Mouse (Mus musculus) liver, adult 2 months (tissue): ENCODE measurements around the gene Grk5. TPM values are rescaled to one million over a fixed set of nuclear protein-coding genes. Genes with fewer than 3 reads are reported as not detected.
A peak's percentile ranks its signal among the peaks of the same experiment; 100 is the strongest.

Source experiments
- DNase-seq: peaks from one replicate; pipeline ENCODE4 v3.0.0-alpha.2; 2011; ENCODE audit warnings: low read depth, low spot score; ENCODE audit errors: extremely low read depth
- H3K27ac ChIP-seq: fragments of 200-500 bp; replicated peaks from 2 replicates; pipeline ENCODE4 v1.5.1; 2012; ENCODE audit warnings: low read depth, mild to moderate bottlenecking, control low read depth, inconsistent platforms, low read length; ENCODE audit not compliant: insufficient read depth
- H3K27me3 ChIP-seq: fragments of 200-500 bp; 2 replicates; pipeline ENCODE4 v1.6.1; 2012; ENCODE audit warnings: mild to moderate bottlenecking, moderate library complexity, low read length, inconsistent platforms; ENCODE audit not compliant: control insufficient read depth, insufficient read depth
- H3K36me3 ChIP-seq: fragments of 200-500 bp; 2 replicates; pipeline ENCODE4 v1.6.1; 2012; ENCODE audit warnings: low read length, inconsistent platforms; ENCODE audit not compliant: control insufficient read depth, insufficient read depth
- H3K4me1 ChIP-seq: fragments of 200-500 bp; 2 replicates; pipeline ENCODE4 v1.6.1; 2011; ENCODE audit warnings: low read length; ENCODE audit not compliant: control insufficient read depth, insufficient read depth
- H3K4me3 ChIP-seq: fragments of 200-500 bp; 2 replicates; pipeline ENCODE4 v1.5.1; 2011; ENCODE audit warnings: low read depth, mild to moderate bottlenecking, control low read depth, low read length, moderate library complexity; ENCODE audit not compliant: insufficient read depth
- H3K79me2 ChIP-seq: fragments of 200-500 bp; 2 replicates; pipeline ENCODE4 v1.6.1; 2012; ENCODE audit warnings: inconsistent platforms, mild to moderate bottlenecking, low read length, moderate library complexity; ENCODE audit not compliant: control insufficient read depth, insufficient read depth
- H3K9ac ChIP-seq: fragments of 200-500 bp; 2 replicates; pipeline ENCODE4 v1.6.1; 2012; ENCODE audit warnings: low read depth, mild to moderate bottlenecking, control low read depth, inconsistent platforms, low read length
- CTCF ChIP-seq: fragments of 200-500 bp; IDR thresholded peaks from 2 replicates; pipeline ENCODE4 v1.5.1; 2011; ENCODE audit warnings: low read depth, low read length, control low read depth
- POLR2A ChIP-seq: fragments of 200-500 bp; IDR thresholded peaks from 2 replicates; pipeline ENCODE4 v1.6.1; 2011; ENCODE audit warnings: low read length, control low read depth; ENCODE audit not compliant: insufficient read depth; ENCODE audit errors: extremely low read depth
- WGBS: fragments of 180-500 bp; shearing (Covaris S2); methylation state at CpG from one replicate; pipeline ENCODE4 v1.1.7; 2018; 5-methylcytosine and 5-hydroxymethylcytosine counted together
- polyA plus RNA-seq: library from polyadenylated mRNA; depleted of rRNA; stranded (reverse); fragments of >200 nt; gene quantifications from 2 replicates; pipeline ENCODE4 v1.2.3, GENCODE M21; 2012
- total RNA-seq: library from RNA; depleted of rRNA; stranded (reverse); fragments of >200 nt; gene quantifications from 2 replicates; pipeline ENCODE4 v1.2.3, GENCODE M21; 2014

Grk5 gene
- total and polyA plus RNA-seq, 2 experiments = 0.48 to 2.2 TPM

DNA sequence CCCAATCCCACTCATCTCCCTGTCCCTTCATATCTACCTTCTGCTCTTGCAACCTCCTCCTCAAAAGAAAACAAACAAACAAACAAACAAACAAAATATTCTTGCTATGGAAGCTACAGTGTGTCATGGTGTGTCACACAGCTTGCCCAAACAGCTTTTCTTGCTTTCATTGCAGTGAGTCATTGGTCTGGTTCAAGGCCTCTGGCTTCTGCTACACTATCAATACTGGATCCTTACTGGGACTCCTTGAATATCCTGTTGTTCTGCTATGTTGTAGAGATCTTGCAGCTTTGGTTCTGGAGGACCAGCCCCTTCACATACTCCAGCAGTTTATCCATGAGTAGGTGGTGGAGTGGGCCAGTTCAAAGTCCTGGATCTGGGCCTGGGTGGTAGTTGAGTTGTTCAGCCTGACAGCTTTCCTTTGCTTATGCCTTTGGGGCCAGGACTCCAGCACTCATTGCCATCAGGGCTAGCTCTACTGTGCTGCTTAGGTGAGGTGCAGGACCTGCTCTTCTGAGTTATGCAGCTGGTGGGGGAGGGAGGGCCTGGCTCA is 66.7 kb downstream of the Grk5 start:
- no peaks in the 10 kb centered on the region for H3K36me3 ChIP-seq
- no peaks in the 10 kb centered on the region for H3K27me3 ChIP-seq
- no peak overlapping the region for H3K27ac ChIP-seq
- DNase-seq = no peak
- no peaks in the 10 kb centered on the region for H3K79me2 ChIP-seq
- no peak overlapping the region for H3K4me3 ChIP-seq
- no peak overlapping the region for H3K9ac ChIP-seq
- TF ChIP-seq POLR2A (no peak), CTCF (no peak)
- peaks cover 5% of the 10 kb centered on the region; the same call in 1 of the 2 replicates for H3K4me1 ChIP-seq

DNA sequence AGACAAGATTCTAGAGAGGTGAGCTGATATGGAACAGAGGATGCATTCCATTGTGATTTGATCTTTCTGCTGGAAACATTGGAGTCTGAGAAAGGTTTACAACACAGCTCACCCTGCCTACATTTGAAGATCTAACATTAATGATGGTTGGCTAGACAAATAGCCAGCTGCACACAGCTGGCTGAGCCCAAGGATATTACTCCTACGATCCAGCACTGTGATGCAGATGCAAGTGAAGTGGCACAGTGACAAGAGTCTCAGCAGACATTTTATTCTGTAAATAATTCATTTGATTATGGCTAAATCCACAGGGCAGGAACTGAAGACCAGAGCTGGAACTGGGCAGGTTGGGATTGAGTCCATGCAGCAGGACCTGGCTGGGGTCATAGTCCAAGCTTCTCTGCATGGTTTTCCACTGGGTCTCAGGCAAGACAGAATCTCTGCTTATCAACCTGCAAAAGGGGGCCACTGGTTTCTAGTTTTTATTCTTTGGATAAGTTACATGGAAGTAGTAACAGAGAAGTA is 70.2 kb downstream of the Grk5 start:
- Histone ChIP-seq H3K27me3 (no peaks in the 10 kb centered on the region), H3K9ac (no peak overlapping the region), H3K27ac (peak overlapping the region; percentile 53), H3K79me2 (peaks cover 6% of the 10 kb centered on the region; the same call in 1 of the 2 replicates), H3K4me3 (no peak overlapping the region), H3K4me1 (peaks cover 5% of the 10 kb centered on the region; the same call in 1 of the 2 replicates), H3K36me3 (no peaks in the 10 kb centered on the region)
- no peak for TF ChIP-seq POLR2A
- no peak for TF ChIP-seq CTCF
- WGBS = 15% methylated on average over 1 of the region's 1 CpGs
- peak; percentile 90 for DNase-seq

- Histone ChIP-seq H3K79me2 (peaks cover 6% of the 10 kb centered on the region; the same call in 1 of the 2 replicates), H3K36me3 (no peaks in the 10 kb centered on the region), H3K9ac (no peak overlapping the region), H3K27me3 (no peaks in the 10 kb centered on the region), H3K4me3 (no peak overlapping the region), H3K4me1 (peaks cover 5% of the 10 kb centered on the region; the same call in 1 of the 2 replicates), H3K27ac (no peak overlapping the region)
- 89% methylated on average over 7 of the region's 7 CpGs for WGBS
- TF ChIP-seq POLR2A = no peak
- DNase-seq = peak; percentile 24
Observed at GRCm38 (mm10) chr19:60962358-60963061, 73.0 kb downstream of the Grk5 start.

DNA sequence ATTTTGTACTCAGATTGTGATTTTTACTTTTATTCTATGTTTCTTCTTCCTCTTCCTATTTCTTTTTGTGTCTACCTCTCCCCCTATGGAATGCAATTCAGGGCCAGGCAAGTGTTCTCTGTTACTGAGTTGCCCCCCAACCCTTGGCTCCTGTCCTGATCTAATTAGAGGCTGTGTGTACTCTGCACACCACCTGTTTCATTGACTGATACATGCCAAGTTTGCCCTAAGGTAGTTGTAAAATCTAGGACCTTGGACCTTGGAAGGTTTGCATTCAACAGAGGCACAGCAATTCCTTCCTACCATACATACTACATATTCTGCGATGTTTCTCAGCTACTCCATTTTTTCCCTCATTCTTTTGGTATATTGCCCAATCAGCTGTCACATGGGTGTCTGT is 78.4 kb downstream of the Grk5 start:
- peak; percentile 33 for DNase-seq
- TF ChIP-seq POLR2A = no peak
- TF ChIP-seq CTCF = no peak
- WGBS = 73% methylated on average over 1 of the region's 1 CpGs
- Histone ChIP-seq H3K4me3 (no peak overlapping the region), H3K9ac (no peak overlapping the region), H3K27ac (no peak overlapping the region), H3K4me1 (no peaks in the 10 kb centered on the region; the same call in none of the 2 replicates), H3K79me2 (peaks cover 6% of the 10 kb centered on the region; the same call in 1 of the 2 replicates), H3K36me3 (no peaks in the 10 kb centered on the region), H3K27me3 (no peaks in the 10 kb centered on the region)

DNA sequence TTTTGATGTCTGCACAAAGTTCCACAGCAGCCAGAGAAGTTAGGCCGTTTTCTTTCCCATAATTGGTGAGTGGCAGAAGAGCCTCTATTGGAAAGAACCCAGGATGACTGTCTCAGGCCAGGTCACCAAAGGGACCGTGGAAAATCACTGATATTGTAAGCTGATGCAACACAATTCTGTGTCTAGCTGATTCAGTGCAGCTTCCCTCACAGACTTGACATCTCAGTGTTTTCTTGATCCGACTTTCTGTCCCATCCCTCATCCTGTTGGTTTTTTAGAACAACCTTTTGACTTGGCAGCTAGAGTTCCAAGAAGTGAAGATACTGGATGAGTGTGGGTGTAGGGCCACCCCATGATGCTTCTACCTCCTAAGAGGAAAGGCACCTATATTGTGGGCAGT is 80.9 kb downstream of the Grk5 start:
- no peaks in the 10 kb centered on the region for H3K27me3 ChIP-seq
- peak; percentile 26 for DNase-seq
- no peaks in the 10 kb centered on the region for H3K79me2 ChIP-seq
- no peak overlapping the region for H3K27ac ChIP-seq
- H3K9ac ChIP-seq = no peak overlapping the region
- H3K4me1 ChIP-seq = no peaks in the 10 kb centered on the region; the same call in none of the 2 replicates
- no peak overlapping the region for H3K4me3 ChIP-seq
- TF ChIP-seq CTCF (no peak), POLR2A (no peak)
- no peaks in the 10 kb centered on the region for H3K36me3 ChIP-seq
- WGBS = 60% methylated on average over 3 of the region's 3 CpGs

DNA sequence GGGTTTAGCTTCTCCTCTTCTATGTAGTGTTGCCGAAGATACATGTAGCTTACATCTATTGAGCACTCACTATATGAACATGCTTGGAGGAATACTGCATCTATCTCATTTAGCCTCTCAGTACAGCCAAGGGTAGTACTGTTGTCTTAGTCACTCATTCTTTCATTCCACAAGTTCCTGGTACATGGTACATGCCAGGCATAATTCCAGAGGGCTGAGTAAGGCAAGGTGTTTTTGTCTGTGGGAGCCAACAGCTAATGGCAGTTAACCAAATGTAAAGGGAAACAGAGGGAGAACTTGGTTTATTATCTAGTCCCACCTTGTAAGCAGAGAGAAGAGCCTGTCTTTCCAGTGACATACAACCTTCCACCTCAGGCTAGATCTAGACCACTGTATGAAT is 82.0 kb downstream of the Grk5 start:
- H3K36me3 ChIP-seq = no peaks in the 10 kb centered on the region
- no peaks in the 10 kb centered on the region; the same call in none of the 2 replicates for H3K4me1 ChIP-seq
- TF ChIP-seq POLR2A = no peak
- DNase-seq = no peak
- H3K27me3 ChIP-seq = no peaks in the 10 kb centered on the region
- no peak overlapping the region for H3K9ac ChIP-seq
- H3K27ac ChIP-seq = no peak overlapping the region
- H3K79me2 ChIP-seq = no peaks in the 10 kb centered on the region
- 89% methylated on average over 1 of the region's 1 CpGs for WGBS
- H3K4me3 ChIP-seq = no peak overlapping the region
